In genomic region chr7:100931316-100931925, GRCm38 (mm10) we compare ENCODE assay signal across 8 mouse cellular contexts. TPM values are rescaled to one million over a fixed set of nuclear protein-coding genes. Genes with fewer than 3 reads are reported as not detected.
A peak's percentile ranks its signal among the peaks of the same experiment; 100 is the strongest.
DNase-seq lines count a peak whose midpoint lies in the region; ATAC-seq lines count a peak whose summit lies in the region.

No protein-coding gene starts in this region.

- H3K4me1 ChIP-seq in kidney, embryonic 14.5 days (ENCODE audit: control insufficient read depth, insufficient read depth, low read length) = peaks cover 44% of the 10 kb centered on the region
- H3K4me1 ChIP-seq in brown adipose tissue, adult 24 weeks (ENCODE audit: control insufficient read depth, insufficient read depth, insufficient read length, low read length) = peaks cover 3% of the 10 kb centered on the region; the same call in 1 of the 2 replicates
- peaks cover 49% of the 10 kb centered on the region for H3K4me1 ChIP-seq in limb, embryonic 15.5 days

- peak overlapping the region; percentile 95 for H3K9ac ChIP-seq in kidney, embryonic 14.5 days (ENCODE audit: low read depth, low read length)
- peak overlapping the region; percentile 84 for H3K9ac ChIP-seq in limb, embryonic 15.5 days

- DNase-seq in kidney, adult 8-10 months = no peak
- DNase-seq in heart, postnatal 10 days = peak; percentile 64 to 65
- DNase-seq in splenic B cell, adult 2 months (ENCODE audit: low read depth, low spot score) = peak; percentile 17
- DNase-seq in left cerebral cortex, postnatal 14 days (ENCODE audit: low spot score in 2 of 2) = no peak
- no peak for DNase-seq in left cerebral cortex, adult 11 months (ENCODE audit: low spot score)

- peak overlapping the region; percentile 100 for H3K27ac ChIP-seq in kidney, embryonic 14.5 days (ENCODE audit: low read depth, low read length)
- H3K27ac ChIP-seq in brown adipose tissue, adult 24 weeks (replicated peaks; ENCODE audit: low read depth, low read length) = peak overlapping the region; percentile 26; the same call in 1 of the 2 replicates
- H3K27ac ChIP-seq in limb, embryonic 15.5 days = peak overlapping the region; percentile 99

- peak; percentile 21 for ATAC-seq in kidney, embryonic 14.5 days (ENCODE audit: low FRiP score, low TSS enrichment)
- peak; percentile 4 for ATAC-seq in limb, embryonic 15.5 days (ENCODE audit: insufficient number of reproducible peaks, low FRiP score, low TSS enrichment, low read depth)

- H3K27me3 ChIP-seq in kidney, embryonic 14.5 days (ENCODE audit: control insufficient read depth, insufficient read depth, low read length) = no peaks in the 10 kb centered on the region
- no peaks in the 10 kb centered on the region for H3K27me3 ChIP-seq in limb, embryonic 15.5 days
- 0 out of 2 replicates have a peak, but pooled peaks cover 2% of the 10 kb centered on the region for H3K27me3 ChIP-seq in splenic B cell, adult 2 months (ENCODE audit: control insufficient read depth, insufficient read depth, low read length, poor library complexity, severe bottlenecking)

- under 1% methylated on average over 50 of the region's 73 CpGs for WGBS in kidney, embryonic 14.5 days
- WGBS in limb, embryonic 15.5 days = under 1% methylated on average over 61 of the region's 73 CpGs

- H3K9me3 ChIP-seq in kidney, embryonic 14.5 days (ENCODE audit: control insufficient read depth, low read length) = no peaks in the 10 kb centered on the region
- no peaks in the 10 kb centered on the region for H3K9me3 ChIP-seq in limb, embryonic 15.5 days

- peak overlapping the region; percentile 95 for H3K4me2 ChIP-seq in kidney, embryonic 14.5 days (replicated peaks; ENCODE audit: low read depth, low read length)
- H3K4me2 ChIP-seq in limb, embryonic 15.5 days = peak overlapping the region; percentile 87

- intact Hi-C loops in heart, postnatal 10 days (cut with DNase I) = no loop called here
- intact Hi-C loops in left cerebral cortex, postnatal 14 days (cut with DNase I) = no loop called here

- peak overlapping the region; percentile 87 for H3K4me3 ChIP-seq in kidney, embryonic 14.5 days (ENCODE audit: low read length)
- H3K4me3 ChIP-seq in brown adipose tissue, adult 24 weeks (ENCODE audit: insufficient read depth, low read depth, low read length) = peak overlapping the region; percentile 67
- H3K4me3 ChIP-seq in limb, embryonic 15.5 days = peak overlapping the region; percentile 81

- H3K36me3 ChIP-seq in kidney, embryonic 14.5 days (ENCODE audit: control insufficient read depth, insufficient read depth, low read length) = peaks cover 12% of the 10 kb centered on the region; the same call in 1 of the 2 replicates
- H3K36me3 ChIP-seq in limb, embryonic 15.5 days = peaks cover 6% of the 10 kb centered on the region; the same call in 1 of the 2 replicates
- H3K36me3 ChIP-seq in splenic B cell, adult 2 months (ENCODE audit: control insufficient read depth, insufficient read depth, low read length, poor library complexity, severe bottlenecking) = no peaks in the 10 kb centered on the region

RNA-seq across cellular contexts. Expression of gene Arhgef17, which starts 0.5 kb away (rescaled TPM):
- 11.6 and 15.5 TPM in 2 replicates for polyA plus RNA-seq in kidney, embryonic 14.5 days (2014; fragmentation: Nextera tagmentation; extraction: Ambion mirVana)
- 2.5 and 3.3 TPM in 2 replicates for polyA plus RNA-seq in brown adipose tissue, adult 24 weeks (2012; ENCODE audit: insufficient read depth, insufficient read length, missing spikeins)
- total RNA-seq in heart, postnatal 10 days (2021) = 10 to 100 TPM; 32.9 to 41.2 TPM
- 8.0 and 8.5 TPM in 2 replicates for polyA plus RNA-seq in limb, embryonic 15.5 days (2015; fragmentation: Nextera tagmentation; extraction: Ambion mirVana)
- 10 to 100 TPM; 81.3 to 91.6 TPM for total RNA-seq in left cerebral cortex, postnatal 14 days (2021)

RNA-seq across cellular contexts. Expression of gene P2ry6, which starts 43.0 kb away (rescaled TPM):
- 3.6 and 4.4 TPM in 2 replicates for polyA plus RNA-seq in kidney, embryonic 14.5 days (2014; fragmentation: Nextera tagmentation; extraction: Ambion mirVana)
- polyA plus RNA-seq in brown adipose tissue, adult 24 weeks (2012; ENCODE audit: insufficient read depth, insufficient read length, missing spikeins) = 3.7 and 4.5 TPM in 2 replicates
- 1 to 10 TPM; 3.7 to 3.9 TPM for total RNA-seq in heart, postnatal 10 days (2021)
- polyA plus RNA-seq in limb, embryonic 15.5 days (2015; fragmentation: Nextera tagmentation; extraction: Ambion mirVana) = 6.0 and 7.9 TPM in 2 replicates
- total RNA-seq in left cerebral cortex, postnatal 14 days (2021) = 1 to 10 TPM; 4.2 to 4.3 TPM

Comparison
In these comparisons a context has a peak if more than half of its experiments do, and no peak if none do; other contexts are left out.
1. H3K27ac ChIP-seq: peak in every context shown above with its lines; median percentile 100 in kidney, embryonic 14.5 days; 99 in limb, embryonic 15.5 days; 26 in brown adipose tissue, adult 24 weeks.
2. DNase-seq: peak in heart, postnatal 10 days (2 of 2) and splenic B cell, adult 2 months (single experiment); none in kidney, adult 8-10 months (0 of 2), left cerebral cortex, postnatal 14 days (0 of 2) and left cerebral cortex, adult 11 months (single experiment).
3. Peak in every context shown above with its lines, with median percentiles within 50 percentile points of each other: H3K4me3 ChIP-seq.